Mouse (Mus musculus) lung, adult 2 months (tissue): Measurements from ENCODE around the gene Pcdh15.

Experiments
- CTCF ChIP-seq: fragments of 200-500 bp; IDR thresholded peaks from 2 replicates; pipeline ENCODE4 v1.5.1; 2011; ENCODE audit warnings: mild to moderate bottlenecking, low read length, control low read depth; ENCODE audit not compliant: insufficient read depth
- POLR2A ChIP-seq: fragments of 200-500 bp; IDR thresholded peaks from 2 replicates; pipeline ENCODE4 v1.6.1; 2011; ENCODE audit warnings: low read depth, mild to moderate bottlenecking, control low read depth, low read length, borderline replicate concordance; ENCODE audit errors: extremely low read depth

DNA sequence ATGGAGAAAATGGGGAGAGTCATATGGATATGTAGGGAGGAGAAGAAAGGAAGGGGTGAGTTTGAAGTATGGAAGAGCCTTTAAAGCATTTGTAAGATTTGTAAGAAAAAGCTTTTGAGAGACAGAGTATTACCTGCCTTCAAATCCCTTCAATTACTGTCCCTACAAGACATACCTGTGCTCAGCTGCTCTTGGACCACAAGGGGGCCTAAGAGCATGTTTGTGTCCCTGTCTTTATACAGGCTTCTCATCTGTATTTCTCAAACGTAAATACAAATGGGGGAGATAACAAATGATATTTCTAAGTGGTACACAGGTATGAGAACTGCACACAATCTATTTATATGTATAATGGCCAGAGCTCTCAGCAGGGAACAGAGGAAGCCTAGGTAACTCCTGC is 1118.1 kb downstream of the Pcdh15 start:
- TF ChIP-seq CTCF = no peak
- TF ChIP-seq POLR2A = no peak
